Mouse (Mus musculus) spleen, postnatal 10 days (tissue): Measurements from ENCODE around the gene Hist1h2bn.
"Not testable (repeated sequence)": the region's sequence is repeated elsewhere in the genome, so short reads cannot be mapped to it uniquely, and the experiment has no call there.

ENCODE experiments used
- DNase-seq, 2 experiments: peaks; one replicate each; pipeline ENCODE4 v3.0.0; 2021 to 2022; ENCODE audit warnings: low spot score in 2 of 2

Hist1h2bn gene

DNA sequence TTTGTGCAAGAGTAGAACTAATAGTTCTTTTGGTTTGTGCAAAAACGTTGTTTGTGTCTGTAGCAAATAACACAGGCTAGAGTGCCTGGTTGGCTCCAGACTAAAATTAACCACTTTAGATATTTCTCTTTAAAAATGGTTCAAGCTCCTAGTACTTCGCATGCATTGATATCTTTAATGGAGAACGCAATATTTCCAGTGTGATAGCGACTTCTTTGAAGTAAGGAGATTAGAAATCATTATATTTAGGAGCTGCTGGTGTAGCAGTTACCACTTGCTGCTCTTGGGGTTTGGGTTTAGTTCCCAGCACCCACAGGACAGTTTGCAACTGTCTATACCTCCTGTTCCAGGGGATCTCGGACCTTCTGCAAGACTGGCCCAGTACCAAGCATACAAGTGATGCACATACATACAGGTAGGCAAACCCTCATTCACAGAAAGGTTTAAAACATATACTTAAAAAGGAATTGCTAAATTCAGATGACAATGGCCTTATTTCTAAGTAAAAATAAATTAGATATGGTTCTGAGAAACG is 27.2 kb downstream of the Hist1h2bn start:
- DNase-seq: peak; percentile 39 to 54

- peak; percentile 12 to 15 for DNase-seq
Observed at GRCm38 (mm10) chr13:21781639-21782038, 27.7 kb downstream of the Hist1h2bn start.

DNA sequence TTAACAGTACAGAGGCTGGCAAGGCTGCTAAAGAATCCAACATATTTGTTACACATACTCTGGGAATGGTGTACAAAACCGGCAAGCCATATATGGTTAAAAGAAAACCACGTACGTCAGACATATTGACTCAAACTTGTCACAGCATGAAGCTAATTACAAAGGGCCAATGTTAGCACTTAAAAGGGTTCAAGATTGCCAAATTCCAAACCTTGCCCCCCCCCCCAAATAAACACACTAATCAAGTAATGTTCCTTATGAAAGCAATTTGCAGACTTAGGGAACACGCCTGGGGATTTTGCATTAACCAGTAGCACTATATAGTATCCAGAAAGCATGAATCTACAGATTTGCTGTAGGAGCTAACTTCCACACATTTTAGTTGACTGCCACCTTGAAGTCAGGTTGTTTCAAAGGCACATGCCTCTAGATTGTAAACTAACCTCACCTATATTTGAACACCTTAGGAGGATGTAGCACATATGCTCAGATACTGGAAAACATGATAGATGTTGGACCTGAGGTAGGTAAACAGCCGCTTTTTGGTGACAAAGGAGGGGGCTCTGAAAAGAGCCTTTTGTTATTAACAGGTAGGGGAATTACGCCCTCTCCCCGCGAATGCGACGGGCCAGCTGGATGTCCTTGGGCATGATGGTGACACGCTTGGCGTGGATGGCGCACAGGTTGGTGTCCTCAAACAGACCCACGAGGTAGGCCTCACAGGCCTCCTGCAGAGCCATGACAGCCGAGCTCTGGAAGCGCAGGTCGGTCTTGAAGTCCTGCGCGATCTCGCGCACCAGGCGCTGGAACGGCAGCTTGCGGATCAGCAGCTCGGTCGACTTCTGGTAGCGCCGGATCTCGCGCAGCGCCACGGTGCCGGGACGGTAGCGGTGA is 28.7 kb downstream of the Hist1h2bn start:
- DNase-seq: peak; percentile 54 to 74

GRCm38 (mm10) chr13:21783255-21783617 is 29.3 kb downstream of the Hist1h2bn start, which contains the start of gene Hist1h3i:
Hist1h3i (minus strand) TSS chr13:21783370.
- peak; percentile 68 to 71 for DNase-seq

DNA sequence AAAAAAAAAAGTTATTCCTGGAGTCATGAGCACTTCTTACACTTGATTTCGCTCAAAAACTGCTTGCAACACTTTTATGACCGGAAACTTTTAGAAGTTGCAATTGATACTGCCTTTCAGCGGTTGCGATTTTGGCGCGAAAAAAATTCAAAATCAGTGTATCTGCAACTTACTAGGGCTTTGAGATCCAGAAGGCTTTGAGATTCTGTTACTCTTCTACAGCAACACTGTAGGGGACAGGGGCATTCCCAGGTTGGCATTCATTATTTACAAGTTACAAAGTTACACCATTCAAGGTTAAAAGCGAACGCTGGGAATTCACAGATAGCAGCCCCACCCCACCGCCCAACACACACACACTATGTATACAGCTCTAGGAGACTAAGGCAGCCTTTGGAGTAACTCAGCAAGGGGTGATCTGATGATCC is 29.8 kb downstream of the Hist1h2bn start:
- DNase-seq: peak; percentile 62 to 69

- DNase-seq: peak in 1 of 2 experiments; percentile 30
Observed at GRCm38 (mm10) chr13:21784311-21784710, 30.4 kb downstream of the Hist1h2bn start.

GRCm38 (mm10) chr13:21786189-21786898 is 32.4 kb downstream of the Hist1h2bn start:
- DNase-seq: peak in 1 of 2 experiments; percentile 41

DNA sequence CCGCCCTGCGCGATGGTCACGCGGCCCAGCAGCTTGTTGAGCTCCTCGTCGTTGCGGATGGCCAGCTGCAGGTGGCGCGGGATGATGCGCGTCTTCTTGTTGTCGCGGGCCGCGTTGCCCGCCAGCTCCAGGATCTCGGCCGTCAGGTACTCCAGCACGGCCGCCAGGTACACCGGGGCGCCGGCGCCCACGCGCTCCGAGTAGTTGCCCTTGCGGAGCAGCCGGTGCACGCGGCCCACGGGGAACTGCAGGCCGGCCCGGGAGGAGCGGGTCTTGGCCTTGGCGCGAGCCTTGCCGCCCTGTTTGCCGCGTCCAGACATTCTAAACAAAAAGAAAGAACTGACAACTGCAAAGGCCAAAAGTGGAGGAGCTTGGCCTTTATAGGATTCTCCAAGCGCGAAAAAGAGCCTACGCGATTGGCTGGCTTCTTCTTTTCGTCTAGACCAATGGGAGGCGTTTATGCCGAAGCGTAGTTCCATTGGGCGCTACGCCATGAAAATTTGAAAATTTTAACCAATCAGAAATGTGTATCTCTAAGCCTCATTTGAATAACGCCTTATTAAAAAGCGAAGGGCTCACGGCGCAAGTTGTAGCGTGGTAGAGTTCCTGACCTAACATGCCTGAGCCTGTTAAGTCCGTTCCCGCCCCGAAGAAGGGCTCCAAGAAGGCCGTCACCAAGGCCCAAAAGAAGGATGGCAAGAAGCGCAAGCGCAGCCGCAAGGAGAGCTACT is 33.1 kb downstream of the Hist1h2bn start, which contains the start of the genes Hist1h2an and Hist1h2bp:
TSS of gene Hist1h2an (minus strand) at position 320 of the 731 bp plus-strand sequence.
TSS of gene Hist1h2bp (plus strand) at position 563 of the 731 bp plus-strand sequence.
- peak; percentile 84 to 88 for DNase-seq

DNA sequence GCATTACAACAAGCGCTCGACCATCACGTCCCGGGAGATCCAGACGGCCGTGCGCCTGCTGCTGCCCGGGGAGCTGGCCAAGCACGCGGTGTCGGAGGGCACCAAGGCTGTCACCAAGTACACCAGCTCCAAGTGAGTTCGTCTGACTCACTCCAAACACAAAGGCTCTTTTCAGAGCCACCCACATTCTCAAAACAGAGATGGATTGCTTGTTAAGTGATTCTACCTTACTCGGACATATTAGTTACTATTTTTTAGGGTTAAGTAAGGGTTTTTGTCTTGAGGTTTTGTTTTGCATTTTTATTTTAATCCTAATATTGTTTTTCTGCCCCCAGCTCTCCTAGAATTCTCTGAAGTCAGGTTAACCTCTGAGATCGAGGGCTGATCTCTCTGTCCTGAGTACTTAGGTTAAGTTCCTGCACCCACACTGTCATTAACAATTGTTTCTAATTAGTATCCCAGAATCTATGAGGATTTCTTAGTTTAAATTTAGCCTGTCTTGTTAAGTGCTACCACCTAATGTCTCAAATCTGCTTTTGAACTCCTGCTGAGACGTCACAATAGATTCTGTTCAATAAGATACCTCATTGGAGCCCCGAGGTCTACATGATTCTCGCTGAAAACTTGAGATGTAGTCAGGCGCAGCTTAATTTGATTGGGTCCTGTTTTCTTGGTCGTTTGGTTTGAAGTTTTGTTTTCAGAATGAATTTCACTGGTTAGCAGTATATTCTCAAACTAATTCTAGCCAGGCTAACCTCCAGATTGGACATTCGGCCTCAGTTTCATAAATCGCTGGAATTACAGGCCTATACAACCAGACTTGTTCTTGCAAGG is 34.1 kb downstream of the Hist1h2bn start:
- peak; percentile 26 to 32 for DNase-seq

DNA sequence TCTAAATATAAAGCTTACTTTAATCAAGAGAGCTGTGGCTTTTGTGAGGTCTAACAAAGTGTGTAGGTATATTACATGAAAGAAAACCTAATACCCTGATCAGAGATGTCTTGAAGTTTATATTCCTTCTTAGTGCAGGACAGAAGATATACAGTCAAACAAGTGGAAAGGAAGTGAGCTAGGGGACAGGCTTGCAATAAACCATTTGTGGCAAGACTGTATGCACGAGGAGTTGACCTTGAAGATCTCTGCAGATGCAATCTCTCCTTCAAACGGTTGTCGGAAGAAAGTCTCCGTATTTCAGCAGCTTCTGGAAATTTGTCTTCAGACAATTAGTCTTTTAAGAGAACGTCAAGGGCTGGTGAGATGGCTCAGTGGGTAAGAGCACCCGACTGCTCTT is 36.0 kb downstream of the Hist1h2bn start:
- peak in 1 of 2 experiments; percentile 3 for DNase-seq

GRCm38 (mm10) chr13:21790601-21791283 is 36.8 kb downstream of the Hist1h2bn start:
- peak in 1 of 2 experiments; percentile 12 for DNase-seq

DNA sequence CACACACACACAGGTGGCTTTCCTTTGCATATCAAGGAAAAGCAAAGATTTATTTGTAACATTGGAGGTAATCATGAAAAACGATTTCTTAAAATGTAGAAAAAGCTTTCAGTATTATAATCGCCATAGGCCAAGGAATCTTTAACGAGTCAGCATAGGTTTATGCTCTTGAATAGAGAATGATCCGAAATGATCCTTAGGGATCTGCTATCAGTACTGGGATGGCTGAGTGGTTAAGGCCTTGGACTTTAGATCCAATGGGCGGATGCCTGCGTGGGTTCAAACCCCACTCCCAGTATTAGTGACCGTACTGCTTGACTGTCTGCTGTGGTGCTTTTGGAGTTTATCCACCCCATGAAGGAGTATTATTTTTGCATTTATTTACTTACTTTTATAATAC is 41.7 kb downstream of the Hist1h2bn start:
- no peak for DNase-seq

DNA sequence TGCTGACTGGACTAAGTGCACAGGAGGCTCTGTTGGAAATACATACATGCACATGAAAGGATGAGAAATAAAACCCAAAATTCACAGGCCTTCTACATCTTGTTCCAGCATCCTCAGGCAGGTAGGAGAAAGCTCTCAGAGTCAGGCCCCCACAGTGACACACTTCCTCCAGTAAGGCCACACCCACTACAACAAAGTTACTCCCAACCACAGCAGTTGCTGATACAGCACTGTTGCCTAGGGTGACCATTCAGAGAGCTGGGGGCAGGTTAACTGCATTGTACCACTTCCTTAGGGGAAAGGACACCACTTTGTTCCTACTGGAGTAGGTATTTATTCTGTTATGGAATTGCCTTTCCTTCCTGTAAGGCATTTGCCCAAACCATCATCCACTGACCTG is 43.2 kb downstream of the Hist1h2bn start:
- not testable (repeated sequence) for DNase-seq

DNA sequence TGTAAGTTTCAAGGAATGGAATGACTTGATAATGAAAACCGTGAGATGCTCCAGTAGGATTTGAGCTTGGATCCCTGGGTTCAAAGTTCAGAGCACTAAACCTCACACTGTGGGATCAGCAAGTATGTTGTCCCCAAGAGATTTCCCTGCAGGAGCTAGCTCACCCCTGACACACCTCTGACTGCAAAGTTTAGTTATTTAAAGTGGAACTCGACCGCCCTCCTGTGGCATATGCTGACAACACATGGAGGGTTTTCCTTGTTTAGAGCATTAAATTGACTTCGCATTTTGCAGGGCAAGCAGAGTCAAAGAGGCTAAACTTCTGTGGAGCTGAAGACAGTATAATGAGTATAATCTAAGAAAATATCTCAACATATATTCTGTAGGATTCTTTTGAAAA is 49.1 kb downstream of the Hist1h2bn start:
- DNase-seq: not testable (repeated sequence)
